22 mouse cellular contexts compared by ENCODE assay signal in the genomic region with DNA sequence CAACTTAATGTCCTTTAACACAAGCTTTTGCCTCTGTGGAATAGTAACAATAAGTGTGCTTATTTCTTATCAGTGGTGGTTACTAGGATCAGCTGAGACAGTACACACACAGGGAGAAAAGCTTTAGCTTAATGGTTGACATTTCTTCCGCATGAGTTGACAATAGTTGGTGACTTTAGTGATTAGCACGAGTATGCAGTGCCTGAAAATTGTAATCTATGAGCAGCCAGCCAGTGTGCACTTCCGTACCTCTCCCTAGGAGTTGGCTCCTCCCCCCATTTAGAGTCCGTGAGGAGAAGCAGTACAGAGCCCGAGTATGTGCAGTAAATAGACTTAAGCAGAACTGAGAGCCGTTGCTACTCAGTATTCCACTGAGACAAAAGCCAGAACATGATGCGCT. TPM values are rescaled to one million over a fixed set of nuclear protein-coding genes. Genes with fewer than 3 reads are reported as not detected.
DNase-seq lines count a peak whose midpoint lies in the region; ATAC-seq and TF ChIP-seq lines count a peak whose summit lies in the region.
"Had no signal": no experiment of that assay in that cellular context is flagged by ENCODE, and none has a peak within 500 bp of the region (broad histone marks: within the 10 kb centered on the region; RNA-seq: fewer than 3 reads in every experiment).

No protein-coding gene starts in this region.

- H3K4me3 ChIP-seq in forebrain, embryonic 11.5 days (ENCODE audit: low read depth, low read length): no peak overlapping the region
- H3K4me3 ChIP-seq in forebrain, postnatal 0 days (ENCODE audit: low read depth, low read length): no peak overlapping the region
- no peak overlapping the region for H3K4me3 ChIP-seq in liver, embryonic 12.5 days
- no peak overlapping the region for H3K4me3 ChIP-seq in embryonic facial prominence, embryonic 14.5 days (ENCODE audit: low read depth, low read length)
- H3K4me3 ChIP-seq: embryonic facial prominence, embryonic 15.5 days; forebrain, embryonic 13.5 days; heart, embryonic 12.5 days; kidney, embryonic 15.5 days; midbrain, embryonic 10.5 days had no signal

- H3K27me3 ChIP-seq in forebrain, embryonic 11.5 days (ENCODE audit: control insufficient read depth, insufficient read depth, low read length): peaks cover 50% of the 10 kb centered on the region
- H3K27me3 ChIP-seq in forebrain, postnatal 0 days (ENCODE audit: insufficient read depth, low read length): peaks cover 71% of the 10 kb centered on the region
- peaks cover 56% of the 10 kb centered on the region for H3K27me3 ChIP-seq in liver, embryonic 12.5 days (replicated peaks)
- peaks cover 48% of the 10 kb centered on the region for H3K27me3 ChIP-seq in embryonic facial prominence, embryonic 14.5 days (replicated peaks; ENCODE audit: control insufficient read depth, insufficient read depth, low read length)

- H3K4me2 ChIP-seq in forebrain, embryonic 11.5 days (ENCODE audit: low read depth, low read length, severe bottlenecking): no peak overlapping the region
- no peak overlapping the region for H3K4me2 ChIP-seq in forebrain, postnatal 0 days (ENCODE audit: low read depth)
- no peak overlapping the region for H3K4me2 ChIP-seq in liver, embryonic 12.5 days
- 0 out of 2 replicates have a peak overlapping the region, but pooled peaks have one; percentile 7 for H3K4me2 ChIP-seq in embryonic facial prominence, embryonic 14.5 days (ENCODE audit: low read depth, low read length)
- H3K4me2 ChIP-seq: embryonic facial prominence, embryonic 15.5 days; forebrain, embryonic 13.5 days; heart, embryonic 12.5 days; kidney, embryonic 15.5 days had no signal

- 17% methylated on average over 7 of the region's 7 CpGs for WGBS in forebrain, embryonic 11.5 days
- 20% methylated on average over 7 of the region's 7 CpGs for WGBS in forebrain, postnatal 0 days
- 25% methylated on average over 7 of the region's 7 CpGs for WGBS in liver, embryonic 12.5 days (ENCODE audit: insufficient replicate concordance)
- 33% methylated on average over 7 of the region's 7 CpGs for WGBS in embryonic facial prominence, embryonic 14.5 days

- TF ChIP-seq CTCF in forebrain, postnatal 0 days (IDR thresholded peaks at IDR 0.05; ENCODE audit: low read depth): no peak

- H3K36me3 ChIP-seq in forebrain, embryonic 11.5 days (ENCODE audit: control insufficient read depth, insufficient read depth, low read length): no peaks in the 10 kb centered on the region
- H3K36me3 ChIP-seq in forebrain, postnatal 0 days (ENCODE audit: insufficient read depth): no peaks in the 10 kb centered on the region
- no peaks in the 10 kb centered on the region for H3K36me3 ChIP-seq in liver, embryonic 12.5 days
- H3K36me3 ChIP-seq in embryonic facial prominence, embryonic 14.5 days (ENCODE audit: control insufficient read depth, insufficient read depth, low read length): peaks cover 4% of the 10 kb centered on the region; the same call in 1 of the 2 replicates
- H3K36me3 ChIP-seq: embryonic facial prominence, embryonic 15.5 days; heart, embryonic 12.5 days; kidney, embryonic 15.5 days; midbrain, embryonic 10.5 days had no signal

- H3K9me3 ChIP-seq in forebrain, embryonic 11.5 days (ENCODE audit: control insufficient read depth, low read length): no peaks in the 10 kb centered on the region
- no peaks in the 10 kb centered on the region for H3K9me3 ChIP-seq in forebrain, postnatal 0 days (ENCODE audit: low read length)
- no peaks in the 10 kb centered on the region for H3K9me3 ChIP-seq in liver, embryonic 12.5 days (replicated peaks)
- H3K9me3 ChIP-seq in embryonic facial prominence, embryonic 14.5 days (ENCODE audit: control insufficient read depth, low read length): peaks cover 3% of the 10 kb centered on the region; the same call in 1 of the 2 replicates
- H3K9me3 ChIP-seq: kidney, embryonic 15.5 days; midbrain, embryonic 10.5 days had no signal

- H3K4me1 ChIP-seq in forebrain, embryonic 11.5 days (replicated peaks; ENCODE audit: control insufficient read depth, insufficient read depth, low read length): no peaks in the 10 kb centered on the region
- no peaks in the 10 kb centered on the region for H3K4me1 ChIP-seq in forebrain, postnatal 0 days (ENCODE audit: insufficient read depth)
- no peaks in the 10 kb centered on the region for H3K4me1 ChIP-seq in liver, embryonic 12.5 days
- peaks cover 16% of the 10 kb centered on the region for H3K4me1 ChIP-seq in embryonic facial prominence, embryonic 14.5 days (ENCODE audit: control insufficient read depth, insufficient read depth, low read length)
- H3K4me1 ChIP-seq: forebrain, embryonic 13.5 days; heart, embryonic 12.5 days; kidney, embryonic 15.5 days; midbrain, embryonic 10.5 days had no signal

- ATAC-seq in forebrain, embryonic 11.5 days (replicated peaks; ENCODE audit: low FRiP score): 0 out of 2 replicates have a peak, but pooled peaks have one; percentile 16
- ATAC-seq in forebrain, postnatal 0 days: no peak
- 0 out of 2 replicates have a peak, but pooled peaks have one; percentile 47 for ATAC-seq in liver, embryonic 12.5 days
- ATAC-seq in embryonic facial prominence, embryonic 14.5 days (ENCODE audit: low read depth): no peak
- 0 out of 2 replicates have a peak, but pooled peaks have one; percentile 34 for ATAC-seq in megakaryocyte-erythroid progenitor cell, adult 5-6 weeks (replicated peaks; ENCODE audit: low FRiP score, low TSS enrichment, poor library complexity, severe bottlenecking)
- ATAC-seq: CD4-positive, CD25-positive, alpha-beta regulatory T cell, adult 4 months; forebrain, embryonic 13.5 days; hindbrain, postnatal 0 days; intestine, postnatal 0 days had no signal

- H3K27ac ChIP-seq in forebrain, embryonic 11.5 days (ENCODE audit: low read depth, low read length): no peak overlapping the region
- no peak overlapping the region for H3K27ac ChIP-seq in forebrain, postnatal 0 days (ENCODE audit: low read depth, low read length)
- no peak overlapping the region for H3K27ac ChIP-seq in liver, embryonic 12.5 days
- H3K27ac ChIP-seq in embryonic facial prominence, embryonic 14.5 days (replicated peaks; ENCODE audit: low read depth, low read length): no peak overlapping the region
- H3K27ac ChIP-seq: embryonic facial prominence, embryonic 15.5 days; forebrain, embryonic 13.5 days; hindbrain, postnatal 0 days; kidney, embryonic 15.5 days; midbrain, embryonic 10.5 days had no signal

- no peak overlapping the region for H3K9ac ChIP-seq in forebrain, embryonic 11.5 days (ENCODE audit: low read length)
- no peak overlapping the region for H3K9ac ChIP-seq in forebrain, postnatal 0 days
- H3K9ac ChIP-seq in liver, embryonic 12.5 days: no peak overlapping the region
- no peak overlapping the region for H3K9ac ChIP-seq in embryonic facial prominence, embryonic 14.5 days (ENCODE audit: low read depth, low read length)
- H3K9ac ChIP-seq: embryonic facial prominence, embryonic 15.5 days; forebrain, embryonic 13.5 days; heart, embryonic 12.5 days; kidney, embryonic 15.5 days had no signal

- DNase-seq in forebrain, embryonic 11.5 days (ENCODE audit: low spot score): no peak
- no peak for DNase-seq in forebrain, postnatal 0 days
- DNase-seq in liver: no peak
- no peak for DNase-seq in embryonic facial prominence, embryonic 14.5 days (ENCODE audit: low spot score)
- DNase-seq in urinary bladder, postnatal 14 days (ENCODE audit: low spot score): no peak
- DNase-seq: adrenal gland, postnatal 25 days; cerebellum, adult 11-12 months; kidney, postnatal 4 days; lung, adult 18-20 months; lung, postnatal 14 days had no signal

RNA-seq across cellular contexts. Expression of a gene that starts 24.5 kb away (rescaled TPM):
- polyA plus RNA-seq in forebrain, embryonic 11.5 days (2014; fragmentation: Nextera tagmentation; extraction: Ambion mirVana): 3.2 and 3.8 TPM in 2 replicates
- 4.6 and 5.6 TPM in 2 replicates for total RNA-seq in forebrain, postnatal 0 days (2014; rRNA removed)
- polyA plus RNA-seq in forebrain, postnatal 0 days (2015; fragmentation: Nextera tagmentation; extraction: Ambion mirVana): 0.50 and 0.67 TPM in 2 replicates
- polyA plus RNA-seq in liver, embryonic 12.5 days (2016; fragmentation: Nextera tagmentation; extraction: Ambion mirVana): 0.14 TPM in 1 of 2 replicates, not detected in the other
- 19.0 and 20.6 TPM in 2 replicates for polyA plus RNA-seq in embryonic facial prominence, embryonic 14.5 days (2014; fragmentation: Nextera tagmentation; extraction: Ambion mirVana)
- total RNA-seq in megakaryocyte-erythroid progenitor cell, adult 5-6 weeks (2014; fragmentation: Nextera tagmentation): not detected in 2 replicates
- total RNA-seq in megakaryocyte-erythroid progenitor cell, adult 5-6 weeks (2017): not detected in 2 replicates
- total RNA-seq: monocyte, adult 5-6 weeks had no signal
- polyA plus RNA-seq: CD4-positive, CD25-positive, alpha-beta regulatory T cell, adult 4 months; intestine, postnatal 0 days; small intestine, adult 2 months had no signal

Comparison
In these comparisons a context has a peak if more than half of its experiments do, and no peak if none do; other contexts are left out.
1. ATAC-seq: peak in forebrain, embryonic 11.5 days (single experiment), liver, embryonic 12.5 days (single experiment) and megakaryocyte-erythroid progenitor cell, adult 5-6 weeks (single experiment); none in forebrain, postnatal 0 days (single experiment) and embryonic facial prominence, embryonic 14.5 days (single experiment).